Mouse (Mus musculus) neural tube, embryonic 11.5 days (tissue): ENCODE data around the gene Ddx46. TPM values are rescaled to one million over a fixed set of nuclear protein-coding genes. Genes with fewer than 3 reads are reported as not detected.

ENCODE experiments used
- ATAC-seq: fragments of 200-750 bp; cut with Nextera tagmentation; 2 replicates; pipeline ENCODE4 v1.8.0; 2017; ENCODE audit warnings: moderate number of reproducible peaks, mild to moderate bottlenecking, moderate TSS enrichment, moderate library complexity; ENCODE audit not compliant: insufficient read depth, low FRiP score, low TSS enrichment
- DNase-seq: peaks from one replicate; pipeline ENCODE4 v3.0.0-alpha.2; 2015; ENCODE audit warnings: low spot score
- H3K27ac ChIP-seq: fragments of 300-500 bp; sonication (generic); 2 replicates; pipeline ENCODE4 v1.5.1; 2014; ENCODE audit warnings: low read depth, mild to moderate bottlenecking, low read length
- H3K27me3 ChIP-seq: fragments of 300-500 bp; sonication (generic); 2 replicates; pipeline ENCODE4 v1.6.1; 2014; ENCODE audit warnings: mild to moderate bottlenecking, low read length, mixed read lengths; ENCODE audit not compliant: control insufficient read depth, insufficient read depth
- H3K36me3 ChIP-seq: fragments of 300-500 bp; sonication (generic); 2 replicates; pipeline ENCODE4 v1.6.1; 2014; ENCODE audit warnings: mild to moderate bottlenecking, low read length, moderate library complexity, mixed read lengths; ENCODE audit not compliant: control insufficient read depth, insufficient read depth
- H3K4me1 ChIP-seq: fragments of 300-500 bp; sonication (generic); 2 replicates; pipeline ENCODE4 v1.6.1; 2014; ENCODE audit warnings: low read length, mixed read lengths; ENCODE audit not compliant: control insufficient read depth, insufficient read depth
- H3K4me2 ChIP-seq: fragments of 300-500 bp; sonication (generic); 2 replicates; pipeline ENCODE4 v1.6.1; 2014; ENCODE audit warnings: low read depth, mild to moderate bottlenecking, moderate library complexity
- H3K4me3 ChIP-seq: fragments of 300-500 bp; sonication (generic); 2 replicates; pipeline ENCODE4 v1.5.1; 2014; ENCODE audit warnings: low read depth, low read length
- H3K9ac ChIP-seq: fragments of 300-500 bp; sonication (generic); 2 replicates; pipeline ENCODE4 v1.6.1; 2014; ENCODE audit warnings: mild to moderate bottlenecking, low read length
- H3K9me3 ChIP-seq: fragments of 300-500 bp; sonication (generic); 2 replicates; pipeline ENCODE4 v1.6.1; 2016; ENCODE audit warnings: low read length; ENCODE audit not compliant: control insufficient read depth
- WGBS: fragments of 180-500 bp; shearing (Covaris S2); extraction: QIAGEN DNeasy Blood & Tissue Kit; methylation state at CpG from one replicate; pipeline ENCODE4 v1.1.7; 2014; 5-methylcytosine and 5-hydroxymethylcytosine counted together
- polyA plus RNA-seq: library from polyadenylated mRNA; unstranded; fragments of >200 nt; fragmentation: Nextera tagmentation; extraction: Ambion mirVana; gene quantifications from 2 replicates; pipeline ENCODE4 v1.2.1, GENCODE M21; 2014

Ddx46 gene
- polyA plus RNA-seq, 1 experiment from 2014 or later: 53.4 TPM

GRCm38 (mm10) chr13:55672711-55673110, 37.9 kb downstream of the Ddx46 start:
- Histone ChIP-seq H3K27me3 (no peaks in the 10 kb centered on the region), H3K27ac (no peak overlapping the region), H3K9ac (no peak overlapping the region), H3K4me1 (no peaks in the 10 kb centered on the region), H3K9me3 (no peaks in the 10 kb centered on the region), H3K4me2 (no peak overlapping the region), H3K4me3 (no peak overlapping the region), H3K36me3 (peaks cover 39% of the 10 kb centered on the region)
- DNase-seq (no peak), ATAC-seq (no peak)
- WGBS: 95% methylated on average over 6 of the region's 6 CpGs

DNA sequence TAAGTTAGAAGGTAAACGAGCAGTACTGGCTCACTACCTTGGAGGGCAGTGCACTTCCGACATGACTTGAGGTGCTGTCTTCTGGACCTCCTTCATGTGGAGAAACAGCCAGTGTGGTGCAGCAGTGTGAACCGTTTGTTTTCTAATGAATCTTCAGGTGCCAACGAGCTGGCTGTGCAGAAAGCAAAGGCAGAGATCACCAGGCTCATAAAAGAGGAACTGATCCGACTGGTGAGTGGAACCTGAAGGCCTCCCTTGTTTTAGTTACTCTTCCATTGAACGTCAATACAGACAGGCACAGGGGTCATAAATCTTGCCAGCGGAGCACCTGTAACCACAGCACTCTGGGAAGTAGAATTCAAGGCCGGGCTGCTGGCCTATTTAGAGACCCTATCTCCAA, 42.5 kb downstream of the Ddx46 start:
- ATAC-seq (no peak), DNase-seq (no peak)
- Histone ChIP-seq H3K9me3 (no peaks in the 10 kb centered on the region), H3K4me2 (no peak overlapping the region), H3K27ac (no peak overlapping the region), H3K4me3 (no peak overlapping the region), H3K27me3 (no peaks in the 10 kb centered on the region), H3K9ac (no peak overlapping the region), H3K4me1 (no peaks in the 10 kb centered on the region), H3K36me3 (peaks cover 19% of the 10 kb centered on the region)
- WGBS: 82% methylated on average over 8 of the region's 8 CpGs

- H3K27me3 ChIP-seq: no peaks in the 10 kb centered on the region
- H3K27ac ChIP-seq: no peak overlapping the region
- no peak overlapping the region for H3K4me3 ChIP-seq
- no peak overlapping the region for H3K4me2 ChIP-seq
- no peak overlapping the region for H3K9ac ChIP-seq
- DNase-seq: no peak
- 94% methylated on average over 9 of the region's 9 CpGs for WGBS
- no peaks in the 10 kb centered on the region for H3K9me3 ChIP-seq
- ATAC-seq: no peak
- peaks cover 9% of the 10 kb centered on the region for H3K36me3 ChIP-seq
- peaks cover under 1% of the 10 kb centered on the region; the same call in 1 of the 2 replicates for H3K4me1 ChIP-seq
Measured at GRCm38 (mm10) chr13:55682201-55682600, 47.4 kb downstream of the Ddx46 start.

DNA sequence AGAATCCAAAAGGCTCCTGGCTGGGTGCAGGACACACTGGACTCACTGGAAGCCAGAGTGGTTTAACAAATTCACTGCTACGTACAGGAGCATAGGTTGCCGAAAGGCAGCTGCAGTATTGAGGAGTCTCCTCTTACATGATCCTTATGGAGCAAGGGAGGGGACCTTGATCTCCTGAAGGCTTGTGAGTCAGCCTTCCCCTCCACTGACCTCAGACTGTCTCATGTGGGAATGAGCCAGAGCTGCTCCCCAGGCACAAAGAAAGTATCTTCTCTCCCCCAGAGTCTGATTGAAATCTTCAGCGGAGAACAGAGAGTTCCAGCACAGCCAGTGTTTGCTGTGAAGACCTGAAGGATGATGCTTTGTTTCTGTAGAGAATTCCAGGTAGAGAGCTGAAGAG, 48.8 kb downstream of the Ddx46 start:
- ATAC-seq (no peak), DNase-seq (no peak)
- no peak overlapping the region for H3K4me3 ChIP-seq
- H3K27me3 ChIP-seq: no peaks in the 10 kb centered on the region
- no peak overlapping the region for H3K27ac ChIP-seq
- H3K4me2 ChIP-seq: no peak overlapping the region
- H3K36me3 ChIP-seq: no peaks in the 10 kb centered on the region
- 95% methylated on average over 3 of the region's 3 CpGs for WGBS
- no peaks in the 10 kb centered on the region for H3K9me3 ChIP-seq
- H3K9ac ChIP-seq: no peak overlapping the region
- H3K4me1 ChIP-seq: peaks cover 10% of the 10 kb centered on the region

- no peaks in the 10 kb centered on the region for H3K36me3 ChIP-seq
- no peaks in the 10 kb centered on the region for H3K27me3 ChIP-seq
- no peak overlapping the region for H3K4me3 ChIP-seq
- no peak overlapping the region for H3K9ac ChIP-seq
- ATAC-seq: no peak
- no peak overlapping the region for H3K4me2 ChIP-seq
- DNase-seq: peak; percentile 42
- 0 out of 2 replicates have a peak overlapping the region, but pooled peaks have one; percentile 49 for H3K27ac ChIP-seq
- WGBS: 75% methylated on average over 9 of the region's 9 CpGs
- H3K4me1 ChIP-seq: peaks cover 10% of the 10 kb centered on the region
- H3K9me3 ChIP-seq: no peaks in the 10 kb centered on the region
Measured at GRCm38 (mm10) chr13:55686107-55686633, 51.3 kb downstream of the Ddx46 start.

GRCm38 (mm10) chr13:55687927-55688602, 53.2 kb downstream of the Ddx46 start:
- ATAC-seq (no peak), DNase-seq (peak; percentile 53)
- H3K4me3 ChIP-seq: no peak overlapping the region
- no peaks in the 10 kb centered on the region for H3K9me3 ChIP-seq
- peaks cover 10% of the 10 kb centered on the region for H3K4me1 ChIP-seq
- H3K27me3 ChIP-seq: no peaks in the 10 kb centered on the region
- H3K36me3 ChIP-seq: no peaks in the 10 kb centered on the region
- peak overlapping the region; percentile 64 for H3K27ac ChIP-seq
- WGBS: 23% methylated on average over 4 of the region's 4 CpGs
- no peak overlapping the region; the same call in 1 of the 2 replicates for H3K9ac ChIP-seq
- H3K4me2 ChIP-seq: no peak overlapping the region

GRCm38 (mm10) chr13:55692535-55693242, 57.9 kb downstream of the Ddx46 start, which contains the start of gene B230219D22Rik:
TSS of gene B230219D22Rik (plus strand) at chr13:55693124.
- Histone ChIP-seq H3K4me2 (peak within 1 kb of the TSS; percentile 84), H3K9me3 (no peaks in the 10 kb centered on the region), H3K4me1 (peaks cover 20% of the 10 kb centered on the region), H3K9ac (peak within 1 kb of the TSS; percentile 100), H3K4me3 (peak within 1 kb of the TSS; percentile 99), H3K27ac (peak within 1 kb of the TSS; percentile 98), H3K36me3 (no peaks in the 10 kb centered on the region), H3K27me3 (no peaks in the 10 kb centered on the region)
- peak; percentile 97 for DNase-seq
- ATAC-seq: peak; percentile 96
- WGBS: 3% methylated on average over 45 of the region's 51 CpGs

- peak; percentile 68 for ATAC-seq
- Histone ChIP-seq H3K4me1 (peaks cover 14% of the 10 kb centered on the region), H3K4me3 (peak overlapping the region; percentile 99), H3K4me2 (peak overlapping the region; percentile 84), H3K9ac (peak overlapping the region; percentile 100), H3K9me3 (no peaks in the 10 kb centered on the region), H3K27ac (peak overlapping the region; percentile 98), H3K27me3 (no peaks in the 10 kb centered on the region), H3K36me3 (no peaks in the 10 kb centered on the region)
- WGBS: under 1% methylated on average over 44 of the region's 70 CpGs
- peak; percentile 70 for DNase-seq
Measured at GRCm38 (mm10) chr13:55693243-55693721, 58.5 kb downstream of the Ddx46 start.
